Mouse (Mus musculus) forebrain, embryonic 13.5 days (tissue): ENCODE measurements around the gene Elovl2. TPM values are rescaled to one million over a fixed set of nuclear protein-coding genes. Genes with fewer than 3 reads are reported as not detected.

Source experiments
- ATAC-seq: fragments of 200-750 bp; cut with Nextera tagmentation; 2 replicates; pipeline ENCODE4 v1.8.0; 2017
- H3K27ac ChIP-seq: fragments of 300-500 bp; sonication (generic); 2 replicates; pipeline ENCODE4 v1.5.1; 2015; ENCODE audit warnings: inconsistent platforms, mild to moderate bottlenecking, moderate library complexity
- H3K27me3 ChIP-seq: fragments of 300-500 bp; sonication (generic); 2 replicates; pipeline ENCODE4 v1.6.1; 2015; ENCODE audit warnings: mild to moderate bottlenecking, inconsistent platforms
- H3K36me3 ChIP-seq: fragments of 300-500 bp; sonication (generic); 2 replicates; pipeline ENCODE4 v1.6.1; 2015; ENCODE audit warnings: mild to moderate bottlenecking, inconsistent platforms; ENCODE audit not compliant: poor library complexity, severe bottlenecking
- H3K4me1 ChIP-seq: fragments of 300-500 bp; sonication (generic); 2 replicates; pipeline ENCODE4 v1.6.1; 2015; ENCODE audit warnings: inconsistent platforms
- H3K4me2 ChIP-seq: fragments of 300-500 bp; sonication (generic); 2 replicates; pipeline ENCODE4 v1.6.1; 2015; ENCODE audit warnings: inconsistent platforms, mild to moderate bottlenecking, moderate library complexity
- H3K4me3 ChIP-seq: fragments of 300-500 bp; sonication (generic); 2 replicates; pipeline ENCODE4 v1.5.1; 2015; ENCODE audit warnings: mild to moderate bottlenecking, inconsistent platforms
- H3K9ac ChIP-seq: fragments of 300-500 bp; sonication (generic); 2 replicates; pipeline ENCODE4 v1.6.1; 2015; ENCODE audit warnings: mild to moderate bottlenecking, inconsistent platforms
- H3K9me3 ChIP-seq: fragments of 300-500 bp; sonication (generic); replicated peaks from 2 replicates; pipeline ENCODE4 v1.6.1; 2016; ENCODE audit warnings: inconsistent platforms
- WGBS: fragments of 180-500 bp; shearing (Covaris S2); methylation state at CpG from one replicate; pipeline ENCODE4 v1.1.7; 2015; 5-methylcytosine and 5-hydroxymethylcytosine counted together
- polyA plus RNA-seq: library from polyadenylated mRNA; unstranded; fragments of >200 nt; fragmentation: Nextera tagmentation; extraction: Ambion mirVana; gene quantifications from 2 replicates; pipeline ENCODE4 v1.2.1, GENCODE M21; 2015

Elovl2 gene
- polyA plus RNA-seq, 1 experiment from 2014 or later = 45.1 TPM

GRCm38 (mm10) chr13:41203691-41204090 is 16.5 kb downstream of the Elovl2 start:
- Histone ChIP-seq H3K9me3 (no peaks in the 10 kb centered on the region), H3K4me3 (no peak overlapping the region), H3K36me3 (no peaks in the 10 kb centered on the region), H3K9ac (no peak overlapping the region), H3K27ac (no peak overlapping the region), H3K4me1 (peaks cover 28% of the 10 kb centered on the region), H3K4me2 (no peak overlapping the region), H3K27me3 (no peaks in the 10 kb centered on the region)
- ATAC-seq = no peak
- 62% methylated on average over 9 of the region's 9 CpGs for WGBS

GRCm38 (mm10) chr13:41203289-41203688 is 16.9 kb downstream of the Elovl2 start:
- Histone ChIP-seq H3K4me2 (no peak overlapping the region), H3K9me3 (no peaks in the 10 kb centered on the region), H3K4me1 (peaks cover 28% of the 10 kb centered on the region), H3K9ac (no peak overlapping the region), H3K27ac (no peak overlapping the region), H3K36me3 (no peaks in the 10 kb centered on the region), H3K4me3 (no peak overlapping the region), H3K27me3 (no peaks in the 10 kb centered on the region)
- 53% methylated on average over 7 of the region's 7 CpGs for WGBS
- ATAC-seq = no peak

- Histone ChIP-seq H3K4me2 (no peak overlapping the region), H3K27ac (no peak overlapping the region), H3K27me3 (no peaks in the 10 kb centered on the region), H3K36me3 (peaks cover 10% of the 10 kb centered on the region), H3K4me3 (no peak overlapping the region), H3K4me1 (peaks cover 28% of the 10 kb centered on the region), H3K9ac (no peak overlapping the region), H3K9me3 (no peaks in the 10 kb centered on the region)
- WGBS = 62% methylated on average over 2 of the region's 2 CpGs
- no peak for ATAC-seq
These were observed 19.3 kb downstream of the Elovl2 start for GRCm38 (mm10) chr13:41200861-41201260.

GRCm38 (mm10) chr13:41195640-41196333 is 24.4 kb downstream of the Elovl2 start:
- Histone ChIP-seq H3K9me3 (no peaks in the 10 kb centered on the region), H3K27me3 (no peaks in the 10 kb centered on the region), H3K4me3 (no peak overlapping the region), H3K4me2 (no peak overlapping the region), H3K9ac (no peak overlapping the region), H3K36me3 (peaks cover 45% of the 10 kb centered on the region), H3K4me1 (0 out of 2 replicates have a peak, but pooled peaks cover 2% of the 10 kb centered on the region), H3K27ac (no peak overlapping the region)
- no peak for ATAC-seq
- 65% methylated on average over 3 of the region's 3 CpGs for WGBS

- Histone ChIP-seq H3K36me3 (peaks cover 89% of the 10 kb centered on the region), H3K27ac (no peak overlapping the region), H3K27me3 (no peaks in the 10 kb centered on the region), H3K4me3 (no peak overlapping the region), H3K9me3 (no peaks in the 10 kb centered on the region), H3K4me2 (no peak overlapping the region), H3K4me1 (no peaks in the 10 kb centered on the region), H3K9ac (no peak overlapping the region)
- ATAC-seq = no peak
- WGBS = 73% methylated on average over 6 of the region's 6 CpGs
These were observed 32.3 kb downstream of the Elovl2 start for GRCm38 (mm10) chr13:41187886-41188285.

GRCm38 (mm10) chr13:41158426-41158825 is 61.8 kb downstream of the Elovl2 start:
- H3K36me3 ChIP-seq = no peaks in the 10 kb centered on the region
- H3K9me3 ChIP-seq = no peaks in the 10 kb centered on the region
- H3K4me1 ChIP-seq = no peaks in the 10 kb centered on the region
- ATAC-seq = no peak
- H3K27me3 ChIP-seq = no peaks in the 10 kb centered on the region
- H3K9ac ChIP-seq = no peak overlapping the region
- no peak overlapping the region for H3K27ac ChIP-seq
- no peak overlapping the region for H3K4me2 ChIP-seq
- 64% methylated on average over 5 of the region's 5 CpGs for WGBS
- H3K4me3 ChIP-seq = no peak overlapping the region

GRCm38 (mm10) chr13:41153146-41153545 is 67.1 kb downstream of the Elovl2 start:
- ATAC-seq = no peak
- WGBS = 91% methylated on average over 11 of the region's 11 CpGs

GRCm38 (mm10) chr13:41146271-41146670 is 73.9 kb downstream of the Elovl2 start:
- Histone ChIP-seq H3K4me1 (no peaks in the 10 kb centered on the region), H3K27ac (no peak overlapping the region), H3K27me3 (no peaks in the 10 kb centered on the region), H3K4me2 (no peak overlapping the region), H3K36me3 (no peaks in the 10 kb centered on the region), H3K4me3 (no peak overlapping the region), H3K9ac (no peak overlapping the region), H3K9me3 (no peaks in the 10 kb centered on the region)
- WGBS = 81% methylated on average over 10 of the region's 10 CpGs
- no peak for ATAC-seq

More at GRCm38 (mm10) chr13:41153146-41153545, 67.1 kb downstream of the Elovl2 start:
- no peak overlapping the region for H3K27ac ChIP-seq
- H3K4me1 ChIP-seq = no peaks in the 10 kb centered on the region
- no peaks in the 10 kb centered on the region for H3K27me3 ChIP-seq
- no peaks in the 10 kb centered on the region for H3K36me3 ChIP-seq
- no peak overlapping the region for H3K4me3 ChIP-seq
- no peak overlapping the region for H3K9ac ChIP-seq
- no peaks in the 10 kb centered on the region for H3K9me3 ChIP-seq
- no peak overlapping the region for H3K4me2 ChIP-seq

- Histone ChIP-seq H3K27me3 (no peaks in the 10 kb centered on the region), H3K4me2 (no peak overlapping the region), H3K4me3 (no peak overlapping the region), H3K9me3 (no peaks in the 10 kb centered on the region), H3K9ac (no peak overlapping the region), H3K4me1 (no peaks in the 10 kb centered on the region), H3K36me3 (no peaks in the 10 kb centered on the region), H3K27ac (no peak overlapping the region)
- 76% methylated on average over 6 of the region's 6 CpGs for WGBS
- no peak for ATAC-seq
These were observed 74.7 kb downstream of the Elovl2 start for GRCm38 (mm10) chr13:41145433-41145970.

GRCm38 (mm10) chr13:41134901-41135300 is 85.3 kb downstream of the Elovl2 start:
- Histone ChIP-seq H3K4me1 (no peaks in the 10 kb centered on the region), H3K27me3 (no peaks in the 10 kb centered on the region), H3K4me3 (no peak overlapping the region), H3K4me2 (no peak overlapping the region), H3K9me3 (no peaks in the 10 kb centered on the region), H3K27ac (no peak overlapping the region), H3K9ac (no peak overlapping the region), H3K36me3 (no peaks in the 10 kb centered on the region)
- WGBS = 11% methylated on average over 6 of the region's 6 CpGs
- no peak for ATAC-seq
